Mouse (Mus musculus): ENCODE results near the gene Cdan1. TPM values are rescaled to one million over a fixed set of nuclear protein-coding genes. Genes with fewer than 3 reads are reported as not detected.

Cdan1 gene
- polyA plus RNA-seq, 1 experiment from 2014 or later, result 9.3 TPM

DNA sequence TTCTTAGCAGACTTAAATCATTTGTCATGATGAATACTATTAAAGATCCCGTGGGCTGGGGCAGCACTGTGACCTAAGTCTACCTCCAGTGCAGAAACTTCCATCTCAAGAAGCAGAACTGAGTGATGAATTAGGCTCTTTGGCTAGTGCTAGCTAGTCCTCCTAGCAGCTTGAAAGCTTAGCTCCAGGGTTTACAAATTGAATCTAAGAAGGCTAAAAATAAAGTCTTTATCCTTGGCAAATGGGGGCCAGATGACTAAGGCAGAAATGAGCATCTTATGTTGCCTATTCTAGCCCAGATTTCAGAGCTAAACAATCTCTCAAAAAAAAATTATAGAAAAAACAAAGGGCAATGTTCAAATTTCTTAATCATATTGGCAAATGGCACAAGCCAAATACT lies 10.8 kb upstream of the Cdan1 start:
- 78% methylated on average over 1 of the region's 1 CpGs for WGBS
- Histone ChIP-seq H3K4me3 (ENCODE audit: low read depth, low read length) (no peak overlapping the region), H3K4me2 (ENCODE audit: low read depth, low read length) (no peak overlapping the region), H3K9ac (ENCODE audit: low read depth, low read length) (no peak overlapping the region), H3K27me3 (replicated peaks; ENCODE audit: control insufficient read depth, insufficient read depth, low read length) (no peaks in the 10 kb centered on the region), H3K4me1 (ENCODE audit: control insufficient read depth, insufficient read depth, low read length) (no peaks in the 10 kb centered on the region), H3K27ac (replicated peaks; ENCODE audit: low read depth, low read length) (no peak overlapping the region), H3K9me3 (ENCODE audit: control insufficient read depth, low read length) (no peaks in the 10 kb centered on the region), H3K36me3 (ENCODE audit: control insufficient read depth, insufficient read depth, low read length) (peaks cover 51% of the 10 kb centered on the region)
- no peak for ATAC-seq (ENCODE audit: low read depth)
- DNase-seq (ENCODE audit: low spot score), result no peak

DNA sequence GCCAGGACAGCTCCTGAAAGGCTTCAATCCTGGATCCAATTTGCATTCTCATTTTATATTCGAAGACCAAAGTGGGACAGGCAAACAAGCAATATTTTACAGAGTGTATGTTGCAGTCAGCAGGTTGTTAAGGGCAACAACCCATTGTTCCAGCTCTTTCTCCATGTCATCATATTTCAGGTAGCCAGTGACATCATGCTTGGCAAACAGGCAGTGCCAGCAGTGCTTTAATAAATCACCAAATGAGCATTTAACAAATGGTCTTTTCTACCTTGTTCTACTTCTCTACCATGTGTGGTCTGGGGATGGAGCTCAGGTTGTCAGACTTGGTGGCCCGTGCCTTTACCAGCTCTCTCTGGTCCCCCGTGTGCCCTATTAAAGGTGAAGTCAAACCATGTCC lies 8.2 kb upstream of the Cdan1 start:
- Histone ChIP-seq H3K36me3 (ENCODE audit: control insufficient read depth, insufficient read depth, low read length) (peaks cover 30% of the 10 kb centered on the region), H3K27me3 (replicated peaks; ENCODE audit: control insufficient read depth, insufficient read depth, low read length) (no peaks in the 10 kb centered on the region), H3K4me1 (ENCODE audit: control insufficient read depth, insufficient read depth, low read length) (no peaks in the 10 kb centered on the region), H3K9me3 (ENCODE audit: control insufficient read depth, low read length) (no peaks in the 10 kb centered on the region), H3K27ac (replicated peaks; ENCODE audit: low read depth, low read length) (no peak overlapping the region), H3K4me2 (ENCODE audit: low read depth, low read length) (no peak overlapping the region), H3K4me3 (ENCODE audit: low read depth, low read length) (no peak overlapping the region), H3K9ac (ENCODE audit: low read depth, low read length) (no peak overlapping the region)
- ATAC-seq (ENCODE audit: low read depth), result no peak
- DNase-seq (ENCODE audit: low spot score), result no peak
- WGBS, result 86% methylated on average over 3 of the region's 3 CpGs

DNA sequence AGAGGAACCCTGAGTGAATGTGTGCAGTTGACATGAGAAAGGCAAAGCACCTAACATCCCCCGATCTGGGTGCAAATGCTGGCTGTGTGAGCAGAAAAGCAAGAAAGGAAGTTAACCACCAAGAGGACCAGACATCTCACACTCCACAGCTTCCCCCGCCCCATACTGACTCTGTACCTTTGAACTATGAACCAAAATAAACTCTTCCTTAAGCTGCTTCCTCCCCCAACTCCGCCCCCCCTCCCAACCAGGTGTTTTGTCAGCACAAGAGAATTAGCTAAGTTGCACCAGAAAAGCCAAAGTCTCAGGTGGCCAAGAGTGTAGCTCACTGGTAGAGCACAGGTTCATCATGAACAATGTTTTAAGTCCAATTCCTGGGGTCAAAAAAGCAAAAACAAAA lies 3.2 kb upstream of the Cdan1 start:
- 76% methylated on average over 3 of the region's 3 CpGs for WGBS
- Histone ChIP-seq H3K27ac (replicated peaks; ENCODE audit: low read depth, low read length) (no peak overlapping the region), H3K4me1 (ENCODE audit: control insufficient read depth, insufficient read depth, low read length) (peaks cover 11% of the 10 kb centered on the region), H3K27me3 (replicated peaks; ENCODE audit: control insufficient read depth, insufficient read depth, low read length) (no peaks in the 10 kb centered on the region), H3K9ac (ENCODE audit: low read depth, low read length) (no peak overlapping the region), H3K4me2 (ENCODE audit: low read depth, low read length) (no peak overlapping the region), H3K9me3 (ENCODE audit: control insufficient read depth, low read length) (no peaks in the 10 kb centered on the region), H3K4me3 (ENCODE audit: low read depth, low read length) (no peak overlapping the region), H3K36me3 (ENCODE audit: control insufficient read depth, insufficient read depth, low read length) (no peaks in the 10 kb centered on the region)
- DNase-seq (ENCODE audit: low spot score) (no peak), ATAC-seq (ENCODE audit: low read depth) (no peak)

DNA sequence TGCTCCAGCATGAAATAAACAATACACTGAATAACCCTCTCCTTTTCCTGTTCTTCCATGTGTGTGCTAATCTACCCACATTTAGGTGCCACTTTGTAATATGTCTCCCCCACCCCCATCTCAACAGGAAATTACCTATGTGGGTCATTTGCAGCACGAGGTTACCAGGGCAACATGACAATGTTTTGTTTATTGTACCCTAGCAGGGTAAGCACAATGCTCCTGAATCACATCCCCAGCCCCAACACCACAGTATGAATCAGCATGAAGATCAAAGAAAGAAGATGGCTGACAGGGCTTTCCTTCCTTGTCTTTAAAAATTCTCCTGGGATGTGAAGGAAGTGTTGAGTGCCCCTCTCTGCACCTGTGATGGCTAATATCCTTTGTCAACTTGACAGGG lies 2.7 kb upstream of the Cdan1 start:
- WGBS, result 31% methylated on average over 1 of the region's 1 CpGs
- no peak overlapping the region for H3K27ac ChIP-seq (replicated peaks; ENCODE audit: low read depth, low read length)
- H3K4me3 ChIP-seq (ENCODE audit: low read depth, low read length), result no peak overlapping the region
- no peak for DNase-seq (ENCODE audit: low spot score)
- H3K9me3 ChIP-seq (ENCODE audit: control insufficient read depth, low read length), result no peaks in the 10 kb centered on the region
- H3K27me3 ChIP-seq (replicated peaks; ENCODE audit: control insufficient read depth, insufficient read depth, low read length), result no peaks in the 10 kb centered on the region
- H3K4me2 ChIP-seq (ENCODE audit: low read depth, low read length), result no peak overlapping the region
- no peak for ATAC-seq (ENCODE audit: low read depth)
- H3K36me3 ChIP-seq (ENCODE audit: control insufficient read depth, insufficient read depth, low read length), result no peaks in the 10 kb centered on the region
- H3K9ac ChIP-seq (ENCODE audit: low read depth, low read length), result no peak overlapping the region
- H3K4me1 ChIP-seq (ENCODE audit: control insufficient read depth, insufficient read depth, low read length), result peaks cover 11% of the 10 kb centered on the region

DNA sequence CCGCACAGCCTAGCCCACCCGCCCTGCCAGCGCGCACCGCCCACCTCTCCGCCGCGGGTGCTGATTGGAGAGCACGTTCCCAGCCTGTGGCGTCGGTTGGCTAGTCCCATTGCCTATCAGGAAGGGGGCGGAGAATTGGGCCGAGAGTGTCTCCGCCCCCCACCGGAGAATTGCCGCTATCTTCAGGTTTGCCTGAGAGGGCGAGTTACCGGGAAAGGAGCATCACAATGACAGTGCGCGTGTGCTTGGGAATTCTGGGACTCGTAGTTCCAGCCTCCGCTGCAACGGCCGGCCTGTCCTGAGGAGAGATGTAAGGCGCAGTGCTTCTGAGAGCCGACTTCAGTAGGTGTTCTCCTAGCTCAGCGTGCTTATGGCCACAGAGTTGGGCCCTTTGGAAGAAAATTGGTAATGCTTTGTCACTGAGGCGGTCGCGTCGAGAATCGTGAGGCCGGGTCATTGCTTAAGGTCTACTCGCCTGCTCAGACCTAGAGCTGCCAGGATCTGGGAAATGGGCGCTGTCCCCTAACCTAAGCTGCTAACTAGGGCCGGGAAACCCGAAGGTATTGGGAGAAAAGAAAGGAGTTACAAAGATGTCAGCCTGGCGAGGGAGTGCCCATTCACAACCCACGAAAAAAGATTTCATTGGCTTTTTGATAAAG lies 625 bp upstream of the Cdan1 start, which contains the start of gene Ttbk2:
Gene Ttbk2 (minus strand): TSS at position 181 of the 659 bp plus-strand sequence.
- peak; percentile 99 for ATAC-seq (ENCODE audit: low read depth)
- no peaks in the 10 kb centered on the region for H3K27me3 ChIP-seq (replicated peaks; ENCODE audit: control insufficient read depth, insufficient read depth, low read length)
- peak; percentile 99 for DNase-seq (ENCODE audit: low spot score)
- peak within 1 kb of the TSS; percentile 28 for H3K27ac ChIP-seq (replicated peaks; ENCODE audit: low read depth, low read length)
- H3K9me3 ChIP-seq (ENCODE audit: control insufficient read depth, low read length), result no peaks in the 10 kb centered on the region
- peaks cover 11% of the 10 kb centered on the region for H3K4me1 ChIP-seq (ENCODE audit: control insufficient read depth, insufficient read depth, low read length)
- WGBS, result 1% methylated on average over 38 of the region's 39 CpGs
- peak within 1 kb of the TSS; percentile 92 for H3K4me3 ChIP-seq (ENCODE audit: low read depth, low read length)
- no peaks in the 10 kb centered on the region for H3K36me3 ChIP-seq (ENCODE audit: control insufficient read depth, insufficient read depth, low read length)
- peak within 1 kb of the TSS; percentile 82 for H3K4me2 ChIP-seq (ENCODE audit: low read depth, low read length)
- H3K9ac ChIP-seq (ENCODE audit: low read depth, low read length), result peak within 1 kb of the TSS; percentile 84

DNA sequence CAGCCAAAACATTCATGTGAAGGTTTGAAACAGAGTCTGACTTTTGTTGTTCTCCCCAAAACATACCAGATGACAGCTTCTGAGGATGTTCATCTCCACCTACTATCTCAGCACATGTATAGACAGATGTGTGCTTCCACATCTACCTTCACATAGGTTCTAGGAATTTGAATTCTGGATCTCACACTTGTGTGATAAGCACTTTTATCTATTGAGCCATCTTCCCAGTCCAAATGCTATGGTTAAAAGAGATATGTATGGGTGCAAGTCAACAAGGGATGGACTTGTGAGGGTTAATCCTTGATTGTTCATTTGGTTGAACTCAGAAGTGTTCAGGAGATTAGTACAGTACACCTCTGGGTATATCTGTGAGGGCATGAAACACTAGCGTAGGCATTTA lies 4.6 kb downstream of the Cdan1 start:
- Histone ChIP-seq H3K36me3 (ENCODE audit: control insufficient read depth, insufficient read depth, low read length) (no peaks in the 10 kb centered on the region), H3K9me3 (ENCODE audit: control insufficient read depth, low read length) (no peaks in the 10 kb centered on the region), H3K27me3 (replicated peaks; ENCODE audit: control insufficient read depth, insufficient read depth, low read length) (no peaks in the 10 kb centered on the region), H3K27ac (replicated peaks; ENCODE audit: low read depth, low read length) (no peak overlapping the region), H3K4me1 (ENCODE audit: control insufficient read depth, insufficient read depth, low read length) (peaks cover 5% of the 10 kb centered on the region; the same call in 1 of the 2 replicates), H3K9ac (ENCODE audit: low read depth, low read length) (no peak overlapping the region), H3K4me3 (ENCODE audit: low read depth, low read length) (no peak overlapping the region), H3K4me2 (ENCODE audit: low read depth, low read length) (no peak overlapping the region)
- ATAC-seq (ENCODE audit: low read depth), result no peak
- no peak for DNase-seq (ENCODE audit: low spot score)
- 97% methylated on average over 1 of the region's 1 CpGs for WGBS

DNA sequence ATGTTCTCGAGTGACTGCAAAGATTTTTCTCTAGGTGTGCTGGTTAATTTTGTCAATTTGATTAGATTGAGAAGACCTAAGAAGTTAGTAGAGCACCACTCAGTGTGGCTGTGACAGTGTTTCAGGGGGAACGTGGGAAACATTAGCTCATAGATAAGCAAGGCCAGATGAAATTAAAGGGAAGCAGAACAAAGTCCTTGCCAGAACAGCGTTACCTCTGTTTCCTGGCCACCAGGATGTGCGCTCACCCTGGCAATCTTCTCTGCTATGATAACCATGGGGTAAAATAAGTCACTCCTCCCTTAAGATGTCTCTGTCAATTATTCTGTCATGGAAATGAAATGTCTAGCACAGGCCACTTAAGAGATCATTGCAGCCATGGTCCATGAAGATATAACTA lies 5.9 kb downstream of the Cdan1 start:
- no peak overlapping the region for H3K4me3 ChIP-seq (ENCODE audit: low read depth, low read length)
- ATAC-seq (ENCODE audit: low read depth) (no peak), DNase-seq (ENCODE audit: low spot score) (no peak)
- no peak overlapping the region for H3K4me2 ChIP-seq (ENCODE audit: low read depth, low read length)
- H3K36me3 ChIP-seq (ENCODE audit: control insufficient read depth, insufficient read depth, low read length), result no peaks in the 10 kb centered on the region
- H3K27me3 ChIP-seq (replicated peaks; ENCODE audit: control insufficient read depth, insufficient read depth, low read length), result no peaks in the 10 kb centered on the region
- H3K4me1 ChIP-seq (ENCODE audit: control insufficient read depth, insufficient read depth, low read length), result peaks cover 1% of the 10 kb centered on the region; the same call in 1 of the 2 replicates
- 75% methylated on average over 4 of the region's 4 CpGs for WGBS
- no peaks in the 10 kb centered on the region for H3K9me3 ChIP-seq (ENCODE audit: control insufficient read depth, low read length)
- H3K27ac ChIP-seq (replicated peaks; ENCODE audit: low read depth, low read length), result no peak overlapping the region
- no peak overlapping the region for H3K9ac ChIP-seq (ENCODE audit: low read depth, low read length)

DNA sequence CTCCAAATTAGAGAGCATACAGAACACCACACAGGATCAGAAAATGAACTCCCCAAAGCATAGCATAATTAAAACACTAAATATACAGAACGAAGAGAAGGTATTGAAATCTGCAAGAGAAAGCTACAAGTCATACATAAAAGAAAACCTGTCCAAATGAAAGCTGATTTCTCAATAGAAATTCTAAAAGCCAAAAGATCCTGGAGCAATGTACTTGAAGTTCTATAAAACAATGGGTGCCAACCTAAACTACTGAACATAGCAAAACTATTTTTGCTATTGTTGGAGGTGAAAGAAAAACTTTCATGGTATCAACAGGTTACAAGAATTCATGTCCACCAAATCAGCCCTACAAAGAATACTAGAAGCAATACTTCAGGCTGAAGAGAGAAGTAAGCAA lies 8.7 kb downstream of the Cdan1 start:
- H3K9me3 ChIP-seq (ENCODE audit: control insufficient read depth, low read length), result no peaks in the 10 kb centered on the region
- H3K4me3 ChIP-seq (ENCODE audit: low read depth, low read length), result no peak overlapping the region
- no peak for DNase-seq (ENCODE audit: low spot score)
- no peak overlapping the region for H3K4me2 ChIP-seq (ENCODE audit: low read depth, low read length)
- WGBS, result 85% methylated on average over 1 of the region's 1 CpGs
- no peak overlapping the region for H3K9ac ChIP-seq (ENCODE audit: low read depth, low read length)
- no peaks in the 10 kb centered on the region for H3K27me3 ChIP-seq (replicated peaks; ENCODE audit: control insufficient read depth, insufficient read depth, low read length)
- ATAC-seq (ENCODE audit: low read depth), result no peak
- no peaks in the 10 kb centered on the region for H3K4me1 ChIP-seq (ENCODE audit: control insufficient read depth, insufficient read depth, low read length)
- 0 out of 2 replicates have a peak, but pooled peaks cover 3% of the 10 kb centered on the region for H3K36me3 ChIP-seq (ENCODE audit: control insufficient read depth, insufficient read depth, low read length)
- no peak overlapping the region for H3K27ac ChIP-seq (replicated peaks; ENCODE audit: low read depth, low read length)

DNA sequence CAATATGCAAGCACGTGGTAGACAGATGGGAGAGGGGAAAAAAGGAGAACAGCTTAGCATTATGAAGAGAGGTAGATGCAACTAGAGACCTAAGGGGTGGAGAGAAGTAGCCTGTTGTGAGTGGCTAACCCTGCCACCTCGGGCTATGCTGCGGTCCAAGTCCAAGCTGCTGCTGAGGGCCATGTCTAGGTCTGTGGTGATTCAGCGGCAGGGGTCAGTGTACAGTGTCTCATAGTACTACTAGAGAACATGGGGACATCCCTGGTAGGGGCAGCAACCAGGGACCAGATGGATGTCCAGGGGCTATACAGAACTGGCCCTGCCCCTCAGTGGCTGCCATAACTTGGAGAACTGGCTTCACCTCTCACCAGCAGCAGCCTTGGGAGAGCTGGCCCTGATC lies 14.8 kb downstream of the Cdan1 start:
- Histone ChIP-seq H3K27me3 (replicated peaks; ENCODE audit: control insufficient read depth, insufficient read depth, low read length) (no peaks in the 10 kb centered on the region), H3K4me1 (ENCODE audit: control insufficient read depth, insufficient read depth, low read length) (no peaks in the 10 kb centered on the region), H3K4me2 (ENCODE audit: low read depth, low read length) (no peak overlapping the region), H3K27ac (replicated peaks; ENCODE audit: low read depth, low read length) (no peak overlapping the region), H3K36me3 (ENCODE audit: control insufficient read depth, insufficient read depth, low read length) (0 out of 2 replicates have a peak, but pooled peaks cover 3% of the 10 kb centered on the region), H3K9ac (ENCODE audit: low read depth, low read length) (no peak overlapping the region), H3K4me3 (ENCODE audit: low read depth, low read length) (no peak overlapping the region), H3K9me3 (ENCODE audit: control insufficient read depth, low read length) (0 out of 2 replicates have a peak, but pooled peaks cover 11% of the 10 kb centered on the region)
- DNase-seq (ENCODE audit: low spot score) (no peak), ATAC-seq (ENCODE audit: low read depth) (no peak; the same call in 1 of the 2 replicates)
- 100% methylated on average over 4 of the region's 4 CpGs for WGBS

Measured in embryonic facial prominence, embryonic 14.5 days (tissue).